Mouse (Mus musculus) adipocyte (in vitro differentiated cells): ENCODE results near the gene Olfr555.
"Not testable (repeated sequence)": the region's sequence is repeated elsewhere in the genome, so short reads cannot be mapped to it uniquely, and the experiment has no call there.

Source experiments
- DNase-seq: peaks from one replicate; pipeline ENCODE4 v3.0.0-alpha.2; 2016; ENCODE audit warnings: low spot score

Gene Olfr555

GRCm38 (mm10) chr7:102658523-102658922 is at the start of gene Olfr555:
TSS of gene Olfr555 (plus strand) at chr7:102658823.
- DNase-seq, result no peak

- DNase-seq, result no peak
Measured at GRCm38 (mm10) chr7:102618118-102618517, 40.5 kb upstream of the Olfr555 start, which contains the start of gene Olfr553. TSS of gene Olfr553 (minus strand) at chr7:102618218.

DNA sequence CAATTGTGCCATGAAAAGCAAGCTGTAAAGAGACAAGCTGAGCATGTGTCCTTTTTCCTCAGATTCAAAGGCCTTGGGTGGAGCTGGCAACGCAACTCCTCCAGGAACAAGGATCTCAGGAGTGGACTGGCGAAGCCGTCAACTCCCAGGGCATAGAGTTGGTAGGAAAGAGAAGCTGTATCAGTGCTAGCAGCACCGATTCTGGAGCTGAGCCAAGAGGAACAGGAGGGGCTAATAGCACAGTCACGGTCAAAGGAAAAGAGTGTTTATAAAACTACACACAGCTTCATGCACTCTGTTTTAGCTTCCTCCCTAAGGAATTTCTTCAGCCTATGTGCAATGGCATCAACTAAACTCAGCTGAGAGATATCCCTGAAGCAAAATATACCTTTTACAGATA is 39.0 kb upstream of the Olfr555 start:
- no peak for DNase-seq

- not testable (repeated sequence) for DNase-seq
Measured at GRCm38 (mm10) chr7:102620368-102620767, 38.3 kb upstream of the Olfr555 start.

- DNase-seq, result peak; percentile 45
Measured at GRCm38 (mm10) chr7:102636665-102637064, 22.0 kb upstream of the Olfr555 start.

DNA sequence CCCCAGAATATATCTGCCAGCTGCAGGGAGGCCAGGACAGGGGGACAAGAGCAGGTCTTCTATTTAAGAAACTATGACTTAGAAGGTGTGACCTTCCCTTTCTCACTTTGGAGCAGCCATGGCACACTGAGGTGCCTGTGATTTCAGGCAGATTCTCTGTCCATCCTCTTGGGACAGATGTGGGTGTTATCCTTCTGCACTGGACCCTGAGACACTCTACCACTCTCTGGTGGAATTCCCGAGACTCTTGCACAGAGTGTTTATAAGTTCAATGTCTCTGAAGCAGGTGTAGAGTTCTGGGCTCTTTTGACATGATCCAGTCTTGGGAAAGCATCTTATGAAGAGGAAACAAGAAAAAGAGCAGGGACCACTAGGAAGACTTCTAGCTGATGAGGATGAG is 20.5 kb upstream of the Olfr555 start, which contains the start of gene Olfr554:
TSS of gene Olfr554 (plus strand) at position 301 of the 400 bp plus-strand sequence.
- no peak for DNase-seq

- not testable (repeated sequence) for DNase-seq
Measured at GRCm38 (mm10) chr7:102644945-102645344, 13.7 kb upstream of the Olfr555 start.

- no peak for DNase-seq
Measured at GRCm38 (mm10) chr7:102664599-102664998, 6.0 kb downstream of the Olfr555 start, which contains the start of gene Olfr556. TSS of gene Olfr556 (plus strand) at chr7:102664899.

DNA sequence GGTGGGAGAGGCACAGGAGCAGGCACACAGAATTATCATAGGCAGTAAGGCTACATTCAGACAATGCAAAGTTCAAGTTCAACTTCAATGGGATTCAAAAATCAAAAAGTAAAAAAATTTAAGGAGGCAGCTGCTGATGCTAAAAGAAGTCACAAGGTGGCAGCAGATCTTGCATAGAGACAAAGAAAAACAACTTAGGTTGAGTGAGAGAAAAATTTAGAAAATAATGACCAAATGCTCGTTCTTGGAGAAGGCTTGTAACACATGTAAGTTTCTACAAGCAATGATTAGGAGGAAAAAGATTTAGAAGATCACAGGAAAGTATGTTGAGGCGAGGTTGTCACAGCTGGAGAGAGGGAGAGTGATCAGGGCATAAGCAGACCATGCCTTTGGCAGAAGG is 6.8 kb downstream of the Olfr555 start:
- peak; percentile 42 for DNase-seq

GRCm38 (mm10) chr7:102676225-102676624 is 17.6 kb downstream of the Olfr555 start:
- no peak for DNase-seq

- peak; percentile 54 for DNase-seq
Measured at GRCm38 (mm10) chr7:102681916-102682315, 23.3 kb downstream of the Olfr555 start.

- peak; percentile 70 for DNase-seq
Measured at GRCm38 (mm10) chr7:102686944-102687501, 28.4 kb downstream of the Olfr555 start, which contains the start of gene Trim68. TSS of gene Trim68 (minus strand) at chr7:102687327.

DNA sequence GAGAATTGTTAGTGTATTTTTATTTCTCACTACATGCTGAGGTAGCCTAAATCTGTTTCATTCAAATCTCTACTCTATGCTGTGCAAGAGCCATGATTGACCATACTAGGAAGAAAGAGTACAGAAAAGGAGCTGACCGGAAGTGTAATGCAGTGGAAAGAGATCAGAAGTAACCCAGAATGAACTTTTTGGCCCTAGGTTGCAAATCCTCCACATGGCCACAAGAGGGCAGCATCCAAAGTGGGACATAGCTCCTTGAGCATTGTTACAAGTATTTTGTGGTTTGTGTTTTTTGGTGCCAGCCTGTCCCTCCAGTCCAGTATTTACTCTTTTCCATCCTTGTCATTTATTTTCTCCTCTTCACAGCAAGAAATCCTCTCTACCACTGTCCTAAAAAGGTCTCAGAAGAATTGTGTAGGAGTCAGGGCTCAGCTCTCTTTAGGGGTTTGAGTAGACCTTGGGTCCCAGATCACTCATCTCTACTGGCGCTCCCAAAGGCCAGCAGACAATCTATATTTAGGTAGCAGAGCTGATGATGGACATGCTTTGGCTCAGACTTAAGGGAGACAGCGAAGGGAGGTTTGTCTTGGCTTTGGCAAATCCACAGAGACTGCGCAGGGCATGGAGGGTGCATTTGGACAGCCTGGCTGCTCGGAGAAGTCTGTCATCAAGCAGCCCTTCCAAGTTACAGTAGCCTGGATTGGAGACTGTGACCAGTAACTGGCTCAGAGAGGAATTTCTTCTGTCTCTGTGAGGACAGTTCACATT is 36.9 kb downstream of the Olfr555 start, which contains the start of gene Olfr557:
TSS of gene Olfr557 (plus strand) at position 553 of the 768 bp plus-strand sequence.
- peak; percentile 64 for DNase-seq

- no peak for DNase-seq
Measured at GRCm38 (mm10) chr7:102698461-102698860, 39.8 kb downstream of the Olfr555 start.

DNA sequence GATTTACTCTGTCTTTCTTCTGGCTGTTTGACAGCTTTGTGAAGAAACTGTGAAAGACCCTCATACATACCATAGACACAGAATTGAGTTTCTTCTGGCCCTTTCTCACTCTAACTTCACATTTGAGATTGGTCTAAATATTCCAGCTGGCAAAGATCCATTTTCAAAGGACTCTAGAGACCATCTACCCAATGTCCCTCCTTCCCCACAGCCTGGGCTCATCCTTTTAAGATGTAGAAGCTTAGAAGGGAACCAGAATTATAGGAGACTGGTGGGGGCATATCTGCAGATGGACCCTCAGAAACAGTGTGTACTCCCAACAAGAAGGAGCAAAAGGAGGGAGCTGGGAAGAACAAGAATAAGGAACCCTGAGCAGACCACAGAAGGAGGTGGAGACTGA is 43.3 kb downstream of the Olfr555 start, which contains the start of gene Olfr558:
TSS of gene Olfr558 (plus strand) at position 301 of the 400 bp plus-strand sequence.
- no peak for DNase-seq
